Mouse (Mus musculus) kidney, postnatal 36 days (tissue): Measurements from ENCODE around the gene Clps.
"Not testable (repeated sequence)": the region's sequence is repeated elsewhere in the genome, so short reads cannot be mapped to it uniquely, and the experiment has no call there.

Experiments used
- DNase-seq, 2 experiments: peaks; one replicate each; pipeline ENCODE4 v3.0.0; 2021 to 2022; ENCODE audit warnings: mixed read lengths in 2 of 2

Clps gene

GRCm38 (mm10) chr17:28560598-28560997 is at the start of gene Clps:
Gene Clps, minus strand, starts transcription at chr17:28560766.
- DNase-seq: no peak

- peak in 1 of 2 experiments; percentile 17 for DNase-seq
Observed at GRCm38 (mm10) chr17:28609543-28609942, 49.0 kb upstream of the Clps start.

- no peak for DNase-seq
Observed at GRCm38 (mm10) chr17:28601557-28602250, 41.1 kb upstream of the Clps start.

- DNase-seq: no peak
Observed at GRCm38 (mm10) chr17:28600780-28601179, 40.2 kb upstream of the Clps start.

- DNase-seq: no peak
Observed at GRCm38 (mm10) chr17:28593965-28594364, 33.4 kb upstream of the Clps start.

GRCm38 (mm10) chr17:28592998-28593397 is 32.4 kb upstream of the Clps start:
- peak; percentile 66 to 89 for DNase-seq

GRCm38 (mm10) chr17:28591476-28591875 is 30.9 kb upstream of the Clps start:
- DNase-seq: no peak

- DNase-seq: no peak
Observed at GRCm38 (mm10) chr17:28590596-28590995, 30.0 kb upstream of the Clps start.

- no peak for DNase-seq
Observed at GRCm38 (mm10) chr17:28588591-28588990, 28.0 kb upstream of the Clps start.

- no peak for DNase-seq
Observed at GRCm38 (mm10) chr17:28586509-28586908, 25.9 kb upstream of the Clps start.

- DNase-seq: no peak
Observed at GRCm38 (mm10) chr17:28581056-28581455, 20.5 kb upstream of the Clps start.

- peak; percentile 70 to 90 for DNase-seq
Observed at GRCm38 (mm10) chr17:28580396-28580795, 19.8 kb upstream of the Clps start.

- peak in 1 of 2 experiments; percentile 71 for DNase-seq
Observed at GRCm38 (mm10) chr17:28575244-28576125, 14.9 kb upstream of the Clps start, which contains the start of gene Lhfpl5. Gene Lhfpl5, plus strand, starts transcription at chr17:28575641.

GRCm38 (mm10) chr17:28572941-28573340 is 12.4 kb upstream of the Clps start:
- DNase-seq: no peak

GRCm38 (mm10) chr17:28572521-28572920 is 12.0 kb upstream of the Clps start:
- DNase-seq: no peak

GRCm38 (mm10) chr17:28571868-28572267 is 11.3 kb upstream of the Clps start:
- peak in 1 of 2 experiments; percentile 55 for DNase-seq

- no peak for DNase-seq
Observed at GRCm38 (mm10) chr17:28567541-28567940, 7.0 kb upstream of the Clps start.

GRCm38 (mm10) chr17:28565181-28565580 is 4.6 kb upstream of the Clps start:
- DNase-seq: no peak

GRCm38 (mm10) chr17:28561613-28562012 is 1.0 kb upstream of the Clps start:
- no peak for DNase-seq

- no peak for DNase-seq
Observed at GRCm38 (mm10) chr17:28557772-28558171, 2.8 kb downstream of the Clps start.

- no peak for DNase-seq
Observed at GRCm38 (mm10) chr17:28556635-28557396, 3.8 kb downstream of the Clps start.

- not testable (repeated sequence) for DNase-seq
Observed at GRCm38 (mm10) chr17:28554021-28554420, 6.5 kb downstream of the Clps start.
